Mouse (Mus musculus): ENCODE data around the gene Thtpa.

DNA sequence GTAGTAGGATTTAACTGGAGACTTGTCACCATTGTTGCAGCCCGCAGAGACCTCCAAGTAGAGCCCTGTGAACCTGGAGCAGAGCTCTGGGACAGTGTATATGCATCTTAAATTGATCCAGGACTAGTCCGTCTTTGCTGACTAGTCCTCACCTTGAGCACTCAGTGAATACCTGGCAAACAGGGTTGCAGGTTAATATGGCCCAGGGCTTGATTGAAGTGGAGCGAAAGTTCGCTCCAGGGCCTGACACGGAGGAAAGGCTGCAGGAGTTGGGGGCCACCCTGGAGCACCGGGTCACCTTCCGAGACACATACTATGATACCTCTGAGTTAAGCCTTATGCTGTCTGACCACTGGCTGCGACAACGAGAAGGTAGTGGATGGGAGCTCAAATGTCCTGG, 679 bp downstream of the Thtpa start:
- TF ChIP-seq CTCF (IDR thresholded peaks at IDR 0.05; ENCODE audit: low read depth): no peak
- no peak for TF ChIP-seq EP300 (optimal IDR thresholded peaks at IDR 0.05)

Measured in stomach, postnatal 0 days (tissue).